9 mouse cellular contexts compared by ENCODE assay signal in genomic region chr14:20144093-20144492, GRCm38 (mm10). TPM values are rescaled to one million over a fixed set of nuclear protein-coding genes. Genes with fewer than 3 reads are reported as not detected.
DNase-seq lines count a peak whose midpoint lies in the region; ATAC-seq and TF ChIP-seq lines count a peak whose summit lies in the region.
"Had no signal": no experiment of that assay in that cellular context is flagged by ENCODE, and none has a peak within 500 bp of the region (broad histone marks: within the 10 kb centered on the region; RNA-seq: fewer than 3 reads in every experiment).

No protein-coding gene starts in this region.

- H3K27ac ChIP-seq in kidney, embryonic 15.5 days = no peak overlapping the region
- H3K27ac ChIP-seq in embryonic facial prominence, embryonic 11.5 days (replicated peaks; ENCODE audit: low read depth, low read length) = 0 out of 2 replicates have a peak overlapping the region, but pooled peaks have one; percentile 16
- H3K27ac ChIP-seq in hindbrain, postnatal 0 days = no peak overlapping the region
- H3K27ac ChIP-seq in midbrain, embryonic 15.5 days = peak overlapping the region; percentile 36; the same call in 1 of the 2 replicates
- H3K27ac ChIP-seq: liver, embryonic 15.5 days had no signal

- peak; percentile 7 for DNase-seq in kidney, adult 9 months
- DNase-seq in embryonic facial prominence, embryonic 11.5 days (ENCODE audit: low spot score) = no peak
- no peak for DNase-seq in hindbrain, postnatal 0 days (ENCODE audit: low spot score)
- no peak for DNase-seq in adrenal gland, postnatal 14 days
- DNase-seq in heart, postnatal 4 days = no peak

- H3K4me1 ChIP-seq in kidney, embryonic 15.5 days = peaks cover 19% of the 10 kb centered on the region
- no peaks in the 10 kb centered on the region for H3K4me1 ChIP-seq in embryonic facial prominence, embryonic 11.5 days (ENCODE audit: control insufficient read depth, insufficient read depth, low read length)
- no peaks in the 10 kb centered on the region for H3K4me1 ChIP-seq in hindbrain, postnatal 0 days (ENCODE audit: insufficient read depth, low read length)
- peaks cover 4% of the 10 kb centered on the region; the same call in 1 of the 2 replicates for H3K4me1 ChIP-seq in midbrain, embryonic 15.5 days
- H3K4me1 ChIP-seq: liver, embryonic 15.5 days had no signal

- no peaks in the 10 kb centered on the region for H3K9me3 ChIP-seq in kidney, embryonic 15.5 days (replicated peaks)
- no peaks in the 10 kb centered on the region for H3K9me3 ChIP-seq in embryonic facial prominence, embryonic 11.5 days (replicated peaks; ENCODE audit: control insufficient read depth, low read length)
- no peaks in the 10 kb centered on the region for H3K9me3 ChIP-seq in hindbrain, postnatal 0 days (ENCODE audit: low read length)
- H3K9me3 ChIP-seq in midbrain, embryonic 15.5 days = no peaks in the 10 kb centered on the region
- H3K9me3 ChIP-seq: liver, embryonic 15.5 days had no signal

- ATAC-seq in kidney, embryonic 15.5 days (replicated peaks; ENCODE audit: low FRiP score) = no peak
- ATAC-seq in embryonic facial prominence, embryonic 11.5 days (replicated peaks; ENCODE audit: insufficient number of reproducible peaks, low FRiP score, low TSS enrichment, low read depth) = no peak
- peak; percentile 57; the same call in 1 of the 2 replicates for ATAC-seq in hindbrain, postnatal 0 days
- peak; percentile 67; the same call in 1 of the 2 replicates for ATAC-seq in midbrain, embryonic 15.5 days (replicated peaks)
- ATAC-seq in monocyte, adult 5-6 weeks (replicated peaks; ENCODE audit: insufficient number of reproducible peaks, low FRiP score, low TSS enrichment, poor library complexity, severe bottlenecking) = no peak

- WGBS in kidney, embryonic 15.5 days = 55% methylated on average over 4 of the region's 4 CpGs
- 30% methylated on average over 4 of the region's 4 CpGs for WGBS in embryonic facial prominence, embryonic 11.5 days
- WGBS in hindbrain, postnatal 0 days = 64% methylated on average over 4 of the region's 4 CpGs
- 27% methylated on average over 4 of the region's 4 CpGs for WGBS in midbrain, embryonic 15.5 days

- no peak overlapping the region for H3K4me2 ChIP-seq in kidney, embryonic 15.5 days
- H3K4me2 ChIP-seq in embryonic facial prominence, embryonic 11.5 days (ENCODE audit: low read depth, low read length) = no peak overlapping the region
- H3K4me2 ChIP-seq in hindbrain, postnatal 0 days (ENCODE audit: low read depth, low read length) = no peak overlapping the region
- H3K4me2 ChIP-seq in midbrain, embryonic 15.5 days = no peak overlapping the region
- H3K4me2 ChIP-seq: liver, embryonic 15.5 days had no signal

- peaks cover 47% of the 10 kb centered on the region for H3K36me3 ChIP-seq in kidney, embryonic 15.5 days
- H3K36me3 ChIP-seq in embryonic facial prominence, embryonic 11.5 days (replicated peaks; ENCODE audit: control insufficient read depth, insufficient read depth, low read depth, low read length) = no peaks in the 10 kb centered on the region
- H3K36me3 ChIP-seq in hindbrain, postnatal 0 days (ENCODE audit: insufficient read depth, low read length) = no peaks in the 10 kb centered on the region
- H3K36me3 ChIP-seq in midbrain, embryonic 15.5 days (replicated peaks) = no peaks in the 10 kb centered on the region

- no peaks in the 10 kb centered on the region for H3K27me3 ChIP-seq in kidney, embryonic 15.5 days
- H3K27me3 ChIP-seq in embryonic facial prominence, embryonic 11.5 days (ENCODE audit: control insufficient read depth, insufficient read depth, low read length) = no peaks in the 10 kb centered on the region
- no peaks in the 10 kb centered on the region for H3K27me3 ChIP-seq in hindbrain, postnatal 0 days (ENCODE audit: insufficient read depth, low read length)
- H3K27me3 ChIP-seq in midbrain, embryonic 15.5 days (replicated peaks) = no peaks in the 10 kb centered on the region
- H3K27me3 ChIP-seq: liver, embryonic 15.5 days had no signal

- H3K4me3 ChIP-seq in kidney, embryonic 15.5 days (replicated peaks) = no peak overlapping the region
- H3K4me3 ChIP-seq in embryonic facial prominence, embryonic 11.5 days (ENCODE audit: low read depth, low read length) = no peak overlapping the region
- H3K4me3 ChIP-seq in hindbrain, postnatal 0 days (ENCODE audit: low read length) = no peak overlapping the region
- no peak overlapping the region for H3K4me3 ChIP-seq in midbrain, embryonic 15.5 days
- H3K4me3 ChIP-seq: liver, embryonic 15.5 days had no signal

- TF ChIP-seq CTCF in hindbrain, postnatal 0 days (IDR thresholded peaks at IDR 0.05; ENCODE audit: low read depth) = no peak

- H3K9ac ChIP-seq in kidney, embryonic 15.5 days = no peak overlapping the region
- no peak overlapping the region for H3K9ac ChIP-seq in embryonic facial prominence, embryonic 11.5 days (replicated peaks; ENCODE audit: low read length)
- H3K9ac ChIP-seq in hindbrain, postnatal 0 days (replicated peaks; ENCODE audit: low read length) = no peak overlapping the region
- no peak overlapping the region for H3K9ac ChIP-seq in midbrain, embryonic 15.5 days
- H3K9ac ChIP-seq: liver, embryonic 15.5 days had no signal

RNA-seq across cellular contexts. Expression of gene Saysd1, which starts 5.8 kb away (rescaled TPM):
- polyA plus RNA-seq in kidney, embryonic 15.5 days (2015; fragmentation: Nextera tagmentation; extraction: Ambion mirVana) = 11.1 and 12.3 TPM in 2 replicates
- 10.1 and 12.0 TPM in 2 replicates for polyA plus RNA-seq in embryonic facial prominence, embryonic 11.5 days (2014; fragmentation: Nextera tagmentation; extraction: Ambion mirVana)
- total RNA-seq in hindbrain, postnatal 0 days (2014; rRNA removed) = 4.8 and 6.8 TPM in 2 replicates
- polyA plus RNA-seq in hindbrain, postnatal 0 days (2015; fragmentation: Nextera tagmentation; extraction: Ambion mirVana) = 9.8 and 11.4 TPM in 2 replicates
- 12.6 and 13.3 TPM in 2 replicates for polyA plus RNA-seq in midbrain, embryonic 15.5 days (2015; fragmentation: Nextera tagmentation; extraction: Ambion mirVana)
- 6.2 and 7.1 TPM in 2 replicates for total RNA-seq in adrenal gland, postnatal 14 days (2021)
- total RNA-seq in monocyte, adult 5-6 weeks (2017) = 1.8 to 5.9 TPM (median 3.9 TPM) in 3 replicates
- total RNA-seq in heart, postnatal 4 days (2021) = 1 to 10 TPM; 2.7 to 3.4 TPM

RNA-seq across cellular contexts. Expression of gene Kcnk5, which starts 37.5 kb away (rescaled TPM):
- polyA plus RNA-seq in kidney, embryonic 15.5 days (2015; fragmentation: Nextera tagmentation; extraction: Ambion mirVana) = 15.8 and 17.3 TPM in 2 replicates
- polyA plus RNA-seq in embryonic facial prominence, embryonic 11.5 days (2014; fragmentation: Nextera tagmentation; extraction: Ambion mirVana) = 4.5 and 5.2 TPM in 2 replicates
- total RNA-seq in hindbrain, postnatal 0 days (2014; rRNA removed) = 0.84 and 1.7 TPM in 2 replicates
- 1.0 TPM in 2 replicates for polyA plus RNA-seq in hindbrain, postnatal 0 days (2015; fragmentation: Nextera tagmentation; extraction: Ambion mirVana)
- polyA plus RNA-seq in midbrain, embryonic 15.5 days (2015; fragmentation: Nextera tagmentation; extraction: Ambion mirVana) = 1.1 and 1.3 TPM in 2 replicates
- total RNA-seq in adrenal gland, postnatal 14 days (2021) = 8.8 and 14.2 TPM in 2 replicates
- total RNA-seq in monocyte, adult 5-6 weeks (2017) = 0.67 to 21.9 TPM (median 2.6 TPM) in 3 replicates
- total RNA-seq in heart, postnatal 4 days (2021) = 1 to 10 TPM; 1.3 to 1.7 TPM

Comparison
In these comparisons a context has a peak if more than half of its experiments do, and no peak if none do; other contexts are left out.
1. ATAC-seq: peak in hindbrain, postnatal 0 days (single experiment) and midbrain, embryonic 15.5 days (single experiment); none in kidney, embryonic 15.5 days (single experiment), embryonic facial prominence, embryonic 11.5 days (single experiment) and monocyte, adult 5-6 weeks (single experiment).
2. H3K27ac ChIP-seq: peak in embryonic facial prominence, embryonic 11.5 days (single experiment) and midbrain, embryonic 15.5 days (single experiment); none in kidney, embryonic 15.5 days (single experiment) and hindbrain, postnatal 0 days (single experiment).